Mouse (Mus musculus) olfactory bulb, adult 2 months (tissue): ENCODE measurements around the gene Med12l. TPM values are rescaled to one million over a fixed set of nuclear protein-coding genes. Genes with fewer than 3 reads are reported as not detected.

ENCODE experiments used
- H3K27ac ChIP-seq: fragments of 200-500 bp; 2 replicates; pipeline ENCODE4 v1.5.1; 2012; ENCODE audit warnings: low read depth, low read length; ENCODE audit not compliant: insufficient read depth
- H3K4me1 ChIP-seq: fragments of 200-500 bp; 2 replicates; pipeline ENCODE4 v1.6.1; 2012; ENCODE audit warnings: low read length; ENCODE audit not compliant: control insufficient read depth, insufficient read depth
- H3K4me3 ChIP-seq: fragments of 200-500 bp; 2 replicates; pipeline ENCODE4 v1.5.1; 2012; ENCODE audit warnings: mild to moderate bottlenecking, low read depth, low read length, moderate library complexity; ENCODE audit not compliant: insufficient read depth
- CTCF ChIP-seq: fragments of 200-500 bp; IDR thresholded peaks from 2 replicates; pipeline ENCODE4 v1.5.1; 2012; ENCODE audit warnings: low read depth, mild to moderate bottlenecking, low read length, moderate library complexity; ENCODE audit not compliant: insufficient read depth
- POLR2A ChIP-seq: fragments of 200-500 bp; IDR thresholded peaks from 2 replicates; pipeline ENCODE4 v1.6.1; 2012; ENCODE audit warnings: mild to moderate bottlenecking, low read depth, low read length, moderate library complexity; ENCODE audit not compliant: insufficient read depth
- WGBS: fragments of 180-500 bp; shearing (Covaris S2); methylation state at CpG from one replicate; pipeline ENCODE4 v1.1.7; 2018; 5-methylcytosine and 5-hydroxymethylcytosine counted together
- polyA plus RNA-seq: library from polyadenylated mRNA; stranded (reverse); fragments of >200 nt; gene quantifications from 2 replicates; pipeline ENCODE4 v1.2.4, GENCODE M21; 2012; ENCODE audit warnings: low replicate concordance; ENCODE audit not compliant: missing spikeins, insufficient read depth, insufficient read length

Med12l gene
- polyA plus RNA-seq, 1 experiment, result not detected

- no peak for TF ChIP-seq POLR2A
- TF ChIP-seq CTCF, result no peak
- no peak overlapping the region for H3K4me3 ChIP-seq
- H3K4me1 ChIP-seq, result peaks cover 4% of the 10 kb centered on the region; the same call in 1 of the 2 replicates
- WGBS, result 55% methylated on average over 9 of the region's 9 CpGs
- H3K27ac ChIP-seq, result no peak overlapping the region
Measured at GRCm38 (mm10) chr3:59261709-59262472, 256.3 kb downstream of the Med12l start.

- WGBS, result 60% methylated on average over 7 of the region's 7 CpGs
Measured at GRCm38 (mm10) chr3:59262704-59263103, 257.1 kb downstream of the Med12l start, which contains the start of gene P2ry12. Gene P2ry12, minus strand, starts transcription at chr3:59262871.

GRCm38 (mm10) chr3:59263417-59263816 is 257.8 kb downstream of the Med12l start:
- WGBS, result 94% methylated on average over 2 of the region's 2 CpGs
- TF ChIP-seq POLR2A (no peak), CTCF (no peak)
- H3K27ac ChIP-seq, result no peak overlapping the region
- H3K4me3 ChIP-seq, result no peak overlapping the region
- no peaks in the 10 kb centered on the region for H3K4me1 ChIP-seq

More at GRCm38 (mm10) chr3:59262704-59263103, 257.1 kb downstream of the Med12l start, which contains the start of gene P2ry12:
- H3K27ac ChIP-seq, result no peak within 1 kb of the TSS
- TF ChIP-seq CTCF (no peak), POLR2A (no peak)
- no peak within 1 kb of the TSS for H3K4me3 ChIP-seq
- peaks cover 4% of the 10 kb centered on the region; the same call in 1 of the 2 replicates for H3K4me1 ChIP-seq

GRCm38 (mm10) chr3:59263988-59264387 is 258.4 kb downstream of the Med12l start:
- TF ChIP-seq CTCF, result no peak
- no peak for TF ChIP-seq POLR2A
- WGBS, result 86% methylated on average over 3 of the region's 3 CpGs
- no peak overlapping the region for H3K4me3 ChIP-seq
- H3K4me1 ChIP-seq, result no peaks in the 10 kb centered on the region
- no peak overlapping the region for H3K27ac ChIP-seq

GRCm38 (mm10) chr3:59270811-59271210 is 265.2 kb downstream of the Med12l start:
- WGBS, result 88% methylated on average over 6 of the region's 6 CpGs
- no peaks in the 10 kb centered on the region for H3K4me1 ChIP-seq
- no peak overlapping the region for H3K4me3 ChIP-seq
- H3K27ac ChIP-seq, result no peak overlapping the region
- TF ChIP-seq CTCF (no peak), POLR2A (no peak)

- WGBS, result 49% methylated on average over 3 of the region's 3 CpGs
- no peak for TF ChIP-seq POLR2A
- TF ChIP-seq CTCF, result no peak
- Histone ChIP-seq H3K4me3 (no peak overlapping the region), H3K27ac (no peak overlapping the region), H3K4me1 (no peaks in the 10 kb centered on the region)
Measured at GRCm38 (mm10) chr3:59277502-59278253, 272.1 kb downstream of the Med12l start.

- WGBS, result 92% methylated on average over 3 of the region's 3 CpGs
- H3K27ac ChIP-seq, result no peak overlapping the region
- H3K4me1 ChIP-seq, result no peaks in the 10 kb centered on the region
- no peak overlapping the region for H3K4me3 ChIP-seq
- TF ChIP-seq POLR2A, result no peak
- no peak for TF ChIP-seq CTCF
Measured at GRCm38 (mm10) chr3:59278254-59278533, 272.6 kb downstream of the Med12l start.

- TF ChIP-seq POLR2A, result no peak
- TF ChIP-seq CTCF, result no peak
- no peak overlapping the region for H3K27ac ChIP-seq
Measured at GRCm38 (mm10) chr3:59278620-59279019, 273.0 kb downstream of the Med12l start.

GRCm38 (mm10) chr3:59290551-59290950 is 284.9 kb downstream of the Med12l start:
- TF ChIP-seq CTCF (no peak), POLR2A (no peak)
- Histone ChIP-seq H3K4me1 (no peaks in the 10 kb centered on the region; the same call in 1 of the 2 replicates), H3K27ac (no peak overlapping the region), H3K4me3 (no peak overlapping the region)
- WGBS, result 82% methylated on average over 2 of the region's 2 CpGs

More at GRCm38 (mm10) chr3:59278620-59279019, 273.0 kb downstream of the Med12l start:
- Histone ChIP-seq H3K4me3 (no peak overlapping the region), H3K4me1 (no peaks in the 10 kb centered on the region)

- no peaks in the 10 kb centered on the region; the same call in 1 of the 2 replicates for H3K4me1 ChIP-seq
- 28% methylated on average over 5 of the region's 5 CpGs for WGBS
- H3K4me3 ChIP-seq, result no peak overlapping the region
- TF ChIP-seq POLR2A, result no peak
- no peak for TF ChIP-seq CTCF
- no peak overlapping the region for H3K27ac ChIP-seq
Measured at GRCm38 (mm10) chr3:59293437-59294199, 288.0 kb downstream of the Med12l start.
